Mouse (Mus musculus) liver, embryonic 15.5 days (tissue): ENCODE results near the gene Nkx1-2. TPM values are rescaled to one million over a fixed set of nuclear protein-coding genes. Genes with fewer than 3 reads are reported as not detected.

ENCODE experiments used
- ATAC-seq: fragments of 200-750 bp; cut with Nextera tagmentation; 2 replicates; pipeline ENCODE4 v1.8.0; 2017; ENCODE audit warnings: moderate number of reproducible peaks, mild to moderate bottlenecking, moderate library complexity; ENCODE audit not compliant: insufficient read depth
- H3K27ac ChIP-seq: fragments of 300-500 bp; sonication (generic); replicated peaks from 2 replicates; pipeline ENCODE4 v1.5.1; 2015; ENCODE audit warnings: mild to moderate bottlenecking, inconsistent platforms
- H3K27me3 ChIP-seq: fragments of 300-500 bp; sonication (generic); 2 replicates; pipeline ENCODE4 v1.6.1; 2015; ENCODE audit warnings: mild to moderate bottlenecking, inconsistent platforms
- H3K36me3 ChIP-seq: fragments of 300-500 bp; sonication (generic); replicated peaks from 2 replicates; pipeline ENCODE4 v1.6.1; 2015; ENCODE audit warnings: moderate library complexity, mild to moderate bottlenecking, inconsistent platforms
- H3K4me1 ChIP-seq: fragments of 300-500 bp; sonication (generic); replicated peaks from 2 replicates; pipeline ENCODE4 v1.6.1; 2015; ENCODE audit warnings: inconsistent platforms
- H3K4me2 ChIP-seq: fragments of 300-500 bp; sonication (generic); 2 replicates; pipeline ENCODE4 v1.6.1; 2015; ENCODE audit warnings: moderate library complexity, mild to moderate bottlenecking, inconsistent platforms
- H3K4me3 ChIP-seq: fragments of 300-500 bp; sonication (generic); replicated peaks from 2 replicates; pipeline ENCODE4 v1.5.1; 2015; ENCODE audit warnings: mild to moderate bottlenecking, inconsistent platforms
- H3K9ac ChIP-seq: fragments of 300-500 bp; sonication (generic); 2 replicates; pipeline ENCODE4 v1.6.1; 2015; ENCODE audit warnings: moderate library complexity, mild to moderate bottlenecking, inconsistent platforms
- H3K9me3 ChIP-seq: fragments of 300-500 bp; sonication (generic); replicated peaks from 2 replicates; pipeline ENCODE4 v1.6.1; 2016; ENCODE audit warnings: inconsistent platforms
- WGBS: fragments of 180-500 bp; shearing (Covaris S2); methylation state at CpG from one replicate; pipeline ENCODE4 v1.1.7; 2015; ENCODE audit warnings: mixed read lengths; ENCODE audit not compliant: insufficient replicate concordance; 5-methylcytosine and 5-hydroxymethylcytosine counted together
- polyA plus RNA-seq: library from polyadenylated mRNA; unstranded; fragments of >200 nt; fragmentation: Nextera tagmentation; extraction: Ambion mirVana; gene quantifications from 2 replicates; pipeline ENCODE4 v1.2.1, GENCODE M21; 2015

Nkx1-2 gene
- polyA plus RNA-seq: not detected in 2 replicates

DNA sequence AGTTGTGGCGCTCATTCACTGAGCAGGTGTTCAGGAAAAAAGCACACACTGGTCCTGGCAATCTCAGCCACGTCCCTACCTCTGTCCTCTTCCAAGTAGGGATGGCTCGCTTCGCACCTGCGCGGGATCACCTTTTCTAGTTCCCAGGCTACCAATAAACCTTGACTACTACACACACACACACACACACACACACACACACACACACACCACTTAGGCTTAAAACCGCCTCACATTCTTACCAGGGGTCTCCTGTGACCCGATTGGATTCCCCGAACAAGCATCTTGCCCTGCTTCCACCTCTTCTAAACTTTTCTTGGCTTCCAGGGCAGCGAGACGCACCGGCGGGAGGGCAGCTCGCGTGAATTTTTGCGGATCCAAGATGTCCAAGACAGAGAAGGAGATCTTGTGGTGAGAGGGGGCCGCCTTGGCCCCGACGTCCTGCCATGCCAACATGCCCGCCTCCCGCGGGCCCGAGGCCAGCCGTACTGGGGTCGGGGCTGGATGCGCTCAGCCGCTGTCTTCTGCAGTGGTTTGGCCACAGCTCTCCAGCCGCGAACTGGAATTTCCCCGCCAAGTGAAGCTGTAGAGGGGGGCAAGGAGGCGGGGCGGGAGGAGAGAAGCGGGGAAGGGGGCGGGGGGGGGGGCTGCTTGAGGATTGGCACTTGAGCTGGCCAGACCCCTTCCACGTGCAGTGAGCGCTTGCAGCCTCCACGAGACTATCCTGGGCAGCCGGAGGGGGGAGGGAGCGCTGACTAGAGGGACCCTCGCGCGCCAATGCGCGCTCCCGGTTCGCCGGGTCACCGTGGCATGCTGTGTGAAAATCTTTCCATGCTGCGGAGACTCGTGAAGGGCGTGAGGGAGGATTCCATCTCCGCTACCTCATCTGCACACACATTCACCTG lies at the start of gene Nkx1-2:
Gene Nkx1-2, minus strand, starts transcription at position 567 of the 905 bp plus-strand sequence.
- 2% methylated on average over 51 of the region's 52 CpGs for WGBS
- no peak within 1 kb of the TSS for H3K9ac ChIP-seq

DNA sequence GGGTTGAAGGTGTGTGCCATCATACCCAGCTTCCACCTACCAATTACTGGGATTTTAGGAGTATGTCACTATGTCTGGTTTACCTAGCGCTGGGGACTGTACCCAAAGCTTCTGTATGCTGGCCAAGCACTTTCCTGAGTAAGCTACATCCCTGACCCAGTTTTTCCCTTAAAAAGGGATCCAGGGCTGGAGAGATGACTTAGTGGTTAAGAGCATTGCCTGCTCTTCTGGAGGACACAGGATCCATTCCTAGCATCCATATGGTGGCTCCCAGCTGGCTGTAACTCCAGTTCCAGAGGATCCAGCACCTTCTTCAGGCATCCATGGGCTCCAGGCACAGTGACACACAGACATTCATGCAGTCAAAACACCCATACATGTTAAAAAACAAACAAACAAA lies 47.1 kb upstream of the Nkx1-2 start:
- no peaks in the 10 kb centered on the region for H3K4me1 ChIP-seq
- H3K36me3 ChIP-seq: no peaks in the 10 kb centered on the region
- H3K27me3 ChIP-seq: no peaks in the 10 kb centered on the region
- H3K27ac ChIP-seq: no peak overlapping the region
- no peak overlapping the region for H3K4me3 ChIP-seq
- no peak for ATAC-seq
- no peaks in the 10 kb centered on the region for H3K9me3 ChIP-seq
- no peak overlapping the region for H3K9ac ChIP-seq
- no peak overlapping the region for H3K4me2 ChIP-seq
- WGBS: 87% methylated on average over 1 of the region's 1 CpGs

More for the DNA sequence above, at the start of gene Nkx1-2:
- no peak for ATAC-seq
- Histone ChIP-seq H3K27me3 (peaks cover 98% of the 10 kb centered on the region), H3K4me1 (peaks cover 49% of the 10 kb centered on the region), H3K9me3 (no peaks in the 10 kb centered on the region), H3K36me3 (no peaks in the 10 kb centered on the region), H3K27ac (no peak within 1 kb of the TSS), H3K4me3 (peak within 1 kb of the TSS; percentile 5; the same call in 1 of the 2 replicates), H3K4me2 (peak within 1 kb of the TSS; percentile 36)

DNA sequence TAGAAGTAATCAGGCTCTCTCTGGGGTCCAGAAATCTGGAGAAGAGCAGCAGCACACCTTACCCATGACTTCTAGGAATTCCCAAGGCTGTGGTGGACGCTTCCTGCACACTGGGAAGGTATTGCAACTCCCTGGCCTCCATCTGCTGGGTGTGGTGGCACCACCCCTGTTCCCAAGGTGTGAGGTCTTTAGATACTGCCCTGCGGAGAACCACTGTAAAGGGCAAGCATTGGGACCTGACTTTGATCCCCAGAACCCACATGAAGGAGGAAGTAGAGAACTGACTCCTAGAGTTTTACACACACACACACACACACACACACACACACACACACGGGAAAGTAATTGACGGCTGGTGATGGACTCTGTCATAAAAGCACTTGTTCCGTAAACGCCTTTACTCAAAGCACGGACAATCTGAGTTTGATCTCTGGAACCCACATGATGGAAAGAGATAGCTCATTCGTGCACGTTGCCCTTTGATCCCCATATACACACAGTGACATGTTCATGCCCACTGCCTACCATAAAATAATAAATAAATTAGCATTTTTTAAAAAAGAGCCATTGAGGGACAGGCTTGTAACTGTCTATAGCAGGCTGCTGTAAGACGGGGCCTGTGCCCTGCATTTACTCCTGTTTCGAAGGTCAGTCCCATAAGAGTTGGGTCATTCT lies 45.3 kb upstream of the Nkx1-2 start:
- Histone ChIP-seq H3K27ac (no peak overlapping the region), H3K4me3 (no peak overlapping the region), H3K36me3 (no peaks in the 10 kb centered on the region), H3K4me2 (no peak overlapping the region), H3K4me1 (no peaks in the 10 kb centered on the region), H3K9me3 (no peaks in the 10 kb centered on the region), H3K27me3 (0 out of 2 replicates have a peak, but pooled peaks cover under 1% of the 10 kb centered on the region), H3K9ac (no peak overlapping the region)
- no peak for ATAC-seq
- 64% methylated on average over 11 of the region's 11 CpGs for WGBS

DNA sequence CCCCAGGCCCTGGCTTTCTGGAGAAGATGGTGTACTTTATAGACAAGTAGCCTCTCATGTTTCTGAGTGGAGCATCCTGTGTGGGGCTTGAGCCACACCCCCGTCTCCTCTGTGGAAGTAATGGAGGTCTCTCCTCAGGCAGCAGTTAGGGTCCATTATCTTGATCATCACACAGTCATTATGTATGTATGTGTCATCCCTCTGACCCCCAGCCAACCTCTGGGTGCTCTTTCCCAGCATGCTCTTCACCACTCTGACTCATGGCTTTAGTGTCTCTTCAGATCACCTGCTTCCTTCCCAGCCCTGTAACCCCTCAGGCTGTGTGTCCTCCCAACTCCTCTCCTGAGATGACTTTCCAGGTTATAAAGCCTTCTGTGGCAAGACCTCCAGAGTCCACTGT lies 42.2 kb upstream of the Nkx1-2 start:
- Histone ChIP-seq H3K27ac (no peak overlapping the region), H3K27me3 (peaks cover 5% of the 10 kb centered on the region; the same call in 1 of the 2 replicates), H3K4me3 (no peak overlapping the region), H3K4me1 (no peaks in the 10 kb centered on the region), H3K36me3 (no peaks in the 10 kb centered on the region), H3K9me3 (no peaks in the 10 kb centered on the region), H3K9ac (no peak overlapping the region), H3K4me2 (no peak overlapping the region)
- 71% methylated on average over 1 of the region's 1 CpGs for WGBS
- no peak for ATAC-seq

DNA sequence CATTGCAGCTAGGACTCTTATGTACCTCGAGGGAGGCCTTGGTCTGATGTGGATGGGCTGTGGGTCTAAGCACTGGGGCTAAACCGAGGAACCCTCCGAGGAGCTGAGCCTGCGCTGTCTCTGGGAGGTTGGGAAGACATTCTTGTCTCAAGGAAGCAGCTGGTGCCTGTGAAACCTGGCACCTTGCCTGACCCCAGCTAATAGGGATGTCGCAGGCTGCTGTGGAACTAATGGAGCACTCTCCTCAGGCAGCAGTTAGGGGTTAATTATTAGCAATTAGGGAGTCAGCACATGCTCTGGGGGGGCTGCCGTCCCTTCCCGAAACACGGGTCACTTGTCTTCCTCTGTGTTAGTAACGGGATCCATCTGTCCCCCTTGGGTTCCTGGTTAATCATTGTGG lies 41.5 kb upstream of the Nkx1-2 start:
- Histone ChIP-seq H3K4me1 (no peaks in the 10 kb centered on the region), H3K9ac (no peak overlapping the region), H3K36me3 (no peaks in the 10 kb centered on the region), H3K4me2 (no peak overlapping the region), H3K27ac (no peak overlapping the region), H3K4me3 (no peak overlapping the region), H3K9me3 (no peaks in the 10 kb centered on the region), H3K27me3 (peaks cover 5% of the 10 kb centered on the region; the same call in 1 of the 2 replicates)
- ATAC-seq: no peak
- WGBS: 58% methylated on average over 9 of the region's 9 CpGs

DNA sequence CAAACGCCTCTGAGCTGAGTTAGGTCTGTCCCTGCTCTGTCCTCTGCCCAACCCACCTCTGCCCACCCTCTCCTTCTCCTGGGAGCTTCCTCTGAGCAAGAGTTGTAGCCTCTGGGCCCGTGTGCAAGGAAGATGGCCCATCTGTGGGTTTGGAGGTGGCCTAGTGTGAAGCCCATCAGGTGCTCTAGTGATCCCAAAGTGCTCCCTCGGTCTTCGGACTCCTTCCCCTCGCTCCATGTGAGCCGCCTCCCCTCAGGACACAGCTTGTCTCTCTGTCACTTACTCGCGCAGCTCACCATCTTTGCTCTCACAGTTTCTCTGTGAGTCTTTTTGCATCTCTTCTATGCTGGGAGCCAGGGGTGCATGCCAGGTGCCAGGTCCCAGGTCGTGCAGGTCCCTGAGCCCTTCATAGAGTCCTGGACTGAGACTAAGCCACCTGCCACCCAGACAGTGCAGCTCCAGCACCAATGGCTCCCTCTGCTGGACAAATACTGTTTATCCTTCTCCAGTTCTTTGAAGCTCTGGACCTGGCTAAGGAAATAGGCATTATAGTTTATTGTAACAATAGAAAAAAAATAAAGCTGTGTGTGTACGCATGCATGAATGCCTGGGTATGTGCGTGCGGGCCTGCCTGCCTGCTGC lies 39.1 kb upstream of the Nkx1-2 start:
- Histone ChIP-seq H3K4me2 (no peak overlapping the region), H3K4me3 (no peak overlapping the region), H3K36me3 (no peaks in the 10 kb centered on the region), H3K9ac (no peak overlapping the region), H3K27ac (no peak overlapping the region), H3K27me3 (peaks cover 5% of the 10 kb centered on the region; the same call in 1 of the 2 replicates), H3K4me1 (no peaks in the 10 kb centered on the region), H3K9me3 (no peaks in the 10 kb centered on the region)
- 57% methylated on average over 12 of the region's 12 CpGs for WGBS
- no peak for ATAC-seq

DNA sequence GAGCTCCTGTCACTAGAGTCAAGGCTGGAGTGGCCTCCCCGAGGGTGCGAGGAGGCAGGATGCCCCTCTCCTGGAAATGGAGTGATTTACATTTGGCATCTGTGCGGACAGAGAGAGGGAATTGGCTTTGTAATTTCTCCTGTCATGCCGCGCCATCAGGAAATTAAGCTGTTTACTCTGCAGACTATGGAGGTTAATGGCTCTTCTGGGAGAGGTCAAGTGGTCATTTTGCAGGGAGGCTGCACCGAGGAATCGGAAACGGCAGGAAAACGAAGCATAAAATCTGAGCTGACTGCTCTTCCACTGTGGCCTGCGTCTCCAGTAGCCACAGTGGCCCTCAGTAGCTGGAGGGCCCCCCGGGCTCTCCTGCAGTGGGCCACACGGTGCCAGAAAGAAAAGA lies 37.9 kb upstream of the Nkx1-2 start:
- Histone ChIP-seq H3K36me3 (no peaks in the 10 kb centered on the region), H3K27me3 (peaks cover 5% of the 10 kb centered on the region; the same call in 1 of the 2 replicates), H3K4me2 (no peak overlapping the region), H3K4me3 (no peak overlapping the region), H3K9me3 (no peaks in the 10 kb centered on the region), H3K27ac (no peak overlapping the region), H3K4me1 (no peaks in the 10 kb centered on the region), H3K9ac (no peak overlapping the region)
- ATAC-seq: no peak
- 53% methylated on average over 12 of the region's 12 CpGs for WGBS

DNA sequence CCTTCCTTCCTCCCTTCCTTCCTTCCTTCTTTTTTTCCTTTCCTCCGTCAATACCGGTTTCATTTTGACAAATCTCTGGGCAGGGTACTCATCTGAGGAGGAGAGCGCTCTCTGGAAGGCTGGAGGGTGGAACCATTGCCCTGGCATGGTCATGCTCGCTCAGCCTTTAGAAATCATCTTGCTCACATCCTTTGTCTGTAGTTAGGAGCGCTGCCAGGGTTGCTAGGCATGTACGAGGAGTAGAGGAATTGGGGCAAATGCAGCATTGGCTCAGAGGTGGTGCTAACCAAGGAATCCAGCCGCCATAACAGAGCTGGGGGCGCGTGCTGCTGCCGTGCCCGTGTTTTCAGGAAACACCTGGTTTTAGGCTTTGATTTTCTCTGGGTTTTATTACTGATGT lies 31.9 kb upstream of the Nkx1-2 start:
- Histone ChIP-seq H3K4me3 (no peak overlapping the region), H3K9me3 (no peaks in the 10 kb centered on the region), H3K4me1 (no peaks in the 10 kb centered on the region), H3K36me3 (no peaks in the 10 kb centered on the region), H3K9ac (no peak overlapping the region), H3K4me2 (no peak overlapping the region), H3K27ac (no peak overlapping the region), H3K27me3 (no peaks in the 10 kb centered on the region)
- no peak for ATAC-seq
- WGBS: 68% methylated on average over 11 of the region's 11 CpGs

DNA sequence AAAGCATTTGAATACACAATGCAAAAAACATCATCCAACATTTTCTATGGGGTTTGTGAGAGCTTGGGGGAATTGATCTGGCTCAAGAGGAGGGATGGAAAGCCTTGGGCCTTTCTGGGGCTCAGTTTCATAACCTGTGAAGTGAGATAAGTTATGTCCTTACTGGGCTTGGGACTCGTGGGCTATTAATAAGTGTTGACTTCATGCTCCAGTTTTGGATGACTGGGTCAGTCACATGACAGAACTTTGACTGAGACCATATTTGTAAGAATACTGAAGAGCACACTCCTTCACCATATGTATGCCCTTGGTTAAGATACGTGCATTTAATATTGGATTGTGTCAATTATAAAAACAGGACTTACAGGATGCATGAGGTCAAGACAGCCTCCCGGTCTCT lies 28.0 kb upstream of the Nkx1-2 start:
- Histone ChIP-seq H3K9me3 (no peaks in the 10 kb centered on the region), H3K9ac (no peak overlapping the region), H3K4me3 (no peak overlapping the region), H3K36me3 (no peaks in the 10 kb centered on the region), H3K4me1 (no peaks in the 10 kb centered on the region), H3K27me3 (no peaks in the 10 kb centered on the region), H3K27ac (no peak overlapping the region), H3K4me2 (no peak overlapping the region)
- ATAC-seq: no peak
- WGBS: 58% methylated on average over 3 of the region's 3 CpGs

DNA sequence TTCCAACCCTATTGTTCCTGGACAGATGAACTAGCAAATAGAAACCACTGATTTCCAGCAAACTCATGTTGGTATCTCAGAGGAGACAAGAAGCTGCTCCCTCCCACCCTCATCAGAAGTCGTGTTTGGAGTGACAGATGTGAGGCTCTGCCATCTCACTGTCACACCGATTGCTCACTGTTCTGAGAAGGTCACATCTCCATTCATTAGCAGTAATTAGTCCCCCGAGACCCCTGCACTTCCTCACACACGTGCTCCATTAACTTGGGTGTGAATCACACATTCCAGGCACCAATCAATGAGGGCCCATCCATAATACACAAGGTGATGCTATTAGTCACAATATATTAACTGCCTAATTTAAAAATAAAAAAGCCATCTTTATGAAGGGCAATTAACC lies 26.7 kb upstream of the Nkx1-2 start:
- H3K27me3 ChIP-seq: 0 out of 2 replicates have a peak, but pooled peaks cover 3% of the 10 kb centered on the region
- no peak overlapping the region for H3K4me3 ChIP-seq
- no peaks in the 10 kb centered on the region for H3K9me3 ChIP-seq
- no peak overlapping the region for H3K27ac ChIP-seq
- 52% methylated on average over 4 of the region's 4 CpGs for whole genome bisulfite sequencing
- H3K36me3 ChIP-seq: no peaks in the 10 kb centered on the region
- H3K4me2 ChIP-seq: no peak overlapping the region
- H3K4me1 ChIP-seq: no peaks in the 10 kb centered on the region
- no peak for ATAC-seq
- no peak overlapping the region for H3K9ac ChIP-seq

DNA sequence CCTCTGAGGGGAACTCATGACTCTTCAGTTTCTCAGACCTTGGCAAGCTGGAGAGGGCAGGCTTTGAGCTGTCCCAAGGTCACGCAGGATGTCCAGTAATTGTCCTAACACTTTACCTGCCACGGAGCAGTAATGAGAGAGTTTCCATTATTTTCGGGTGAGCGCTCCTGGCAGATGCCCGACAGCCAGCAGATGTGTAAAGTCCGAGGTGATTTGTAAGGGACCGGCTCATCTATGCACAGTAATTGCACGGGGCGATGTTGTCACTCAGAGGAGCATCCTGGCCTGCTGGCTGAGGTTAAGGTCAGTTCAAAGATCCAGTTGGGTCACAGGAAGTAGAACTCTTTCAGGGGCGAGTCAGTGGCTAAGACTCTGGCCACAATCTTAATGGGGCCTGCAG lies 24.7 kb upstream of the Nkx1-2 start:
- H3K4me2 ChIP-seq: no peak overlapping the region
- H3K9ac ChIP-seq: no peak overlapping the region
- no peak overlapping the region for H3K4me3 ChIP-seq
- 0 out of 2 replicates have a peak, but pooled peaks cover 3% of the 10 kb centered on the region for H3K27me3 ChIP-seq
- no peak for ATAC-seq
- 74% methylated on average over 10 of the region's 10 CpGs for WGBS
- no peak overlapping the region for H3K27ac ChIP-seq
- H3K4me1 ChIP-seq: no peaks in the 10 kb centered on the region
- no peaks in the 10 kb centered on the region for H3K36me3 ChIP-seq
- no peaks in the 10 kb centered on the region for H3K9me3 ChIP-seq
